Mouse (Mus musculus) spleen, adult 2 months (tissue): ENCODE results near the gene Tcf20.

Source experiments
- CTCF ChIP-seq: fragments of 200-500 bp; IDR thresholded peaks from 2 replicates; pipeline ENCODE4 v1.5.1; 2011; ENCODE audit warnings: mild to moderate bottlenecking, inconsistent platforms; ENCODE audit not compliant: insufficient read depth, insufficient read length, insufficient replicate concordance; ENCODE audit errors: extremely low read depth
- POLR2A ChIP-seq: fragments of 200-500 bp; IDR thresholded peaks from 2 replicates; pipeline ENCODE4 v1.6.1; 2011; ENCODE audit warnings: low read depth, low read length, inconsistent platforms

DNA sequence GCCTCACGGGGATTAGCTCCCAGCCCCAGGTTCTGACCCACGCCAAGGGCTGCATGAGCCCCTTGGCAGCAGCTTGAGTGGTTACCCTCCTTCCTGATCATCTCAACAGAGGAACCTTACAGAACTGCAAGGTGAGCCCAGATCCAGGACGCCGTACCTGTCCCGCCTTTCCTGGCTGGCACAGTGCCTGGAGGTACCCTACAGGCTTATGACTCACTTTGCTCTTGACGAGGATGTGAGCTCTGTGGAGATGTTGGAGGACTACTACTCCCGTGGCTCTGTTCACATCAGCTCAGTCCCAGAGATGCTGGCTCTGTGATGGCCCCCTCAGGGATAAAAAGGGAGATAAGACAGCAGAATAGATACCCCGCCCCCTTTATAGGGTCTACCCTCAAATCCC lies 32.4 kb downstream of the Tcf20 start:
- TF ChIP-seq POLR2A: no peak
- TF ChIP-seq CTCF: no peak
